Mouse (Mus musculus): ENCODE results near the gene Zfp622.
"Not testable (repeated sequence)": the region's sequence is repeated elsewhere in the genome, so short reads cannot be mapped to it uniquely, and the experiment has no call there.

Gene Zfp622

DNA sequence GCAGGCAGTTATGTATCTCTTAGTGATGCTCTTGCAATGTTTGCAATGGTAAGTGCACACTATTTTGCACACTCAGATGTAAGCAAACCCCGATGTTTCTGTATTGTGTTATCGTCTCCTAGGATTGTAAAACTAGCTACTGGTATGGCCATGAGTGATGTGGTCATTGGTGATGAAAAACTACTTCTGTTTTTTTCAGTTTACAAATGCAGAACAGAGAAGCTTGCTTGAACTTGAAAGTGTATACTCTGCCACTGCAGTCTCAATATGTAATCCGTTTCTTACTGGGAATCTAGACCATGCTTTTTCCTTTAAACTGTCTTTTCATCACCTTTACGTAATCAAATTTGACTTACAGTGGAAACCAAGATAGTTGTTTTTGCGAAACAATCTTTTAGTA, 11.4 kb upstream of the Zfp622 start:
- DNase-seq = no peak

DNA sequence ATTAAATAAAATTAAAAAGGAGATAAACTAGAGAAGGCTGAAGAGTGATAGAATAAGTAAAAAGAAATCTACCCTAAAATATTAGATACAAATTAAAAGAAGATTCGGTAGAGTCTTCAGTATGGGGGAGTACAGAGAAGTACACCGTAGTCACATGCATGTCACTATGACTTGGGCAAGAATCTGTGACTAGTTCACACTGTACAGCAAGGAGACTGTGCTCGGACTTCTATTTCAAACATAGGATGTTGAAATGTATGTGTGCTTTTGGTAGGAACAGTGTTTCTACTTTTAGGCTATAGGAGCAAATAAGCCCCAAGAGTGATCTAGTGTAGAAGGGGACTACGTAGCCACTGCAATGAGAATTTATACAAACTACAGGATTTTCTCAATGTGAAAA, 9.8 kb upstream of the Zfp622 start:
- no peak for DNase-seq

DNA sequence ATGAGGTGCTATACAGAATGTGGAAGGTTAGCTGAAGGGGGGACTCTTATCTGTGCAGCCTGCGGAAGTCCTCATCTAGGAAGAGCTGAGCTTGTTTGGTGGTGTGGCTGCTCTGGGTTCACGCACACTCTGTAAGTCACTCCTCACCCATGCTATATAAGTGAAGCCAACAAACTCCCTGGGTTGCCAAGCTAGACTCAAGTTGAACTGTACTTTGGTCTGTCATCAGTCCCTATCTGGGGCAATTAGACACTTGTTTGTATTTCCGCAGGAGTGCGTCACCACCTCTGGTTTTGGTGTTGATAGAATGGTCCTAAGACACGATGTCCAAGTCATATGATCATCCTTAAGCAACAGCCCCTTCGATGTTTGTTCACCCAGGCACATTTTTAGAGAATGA, 8.4 kb upstream of the Zfp622 start:
- DNase-seq = no peak

DNA sequence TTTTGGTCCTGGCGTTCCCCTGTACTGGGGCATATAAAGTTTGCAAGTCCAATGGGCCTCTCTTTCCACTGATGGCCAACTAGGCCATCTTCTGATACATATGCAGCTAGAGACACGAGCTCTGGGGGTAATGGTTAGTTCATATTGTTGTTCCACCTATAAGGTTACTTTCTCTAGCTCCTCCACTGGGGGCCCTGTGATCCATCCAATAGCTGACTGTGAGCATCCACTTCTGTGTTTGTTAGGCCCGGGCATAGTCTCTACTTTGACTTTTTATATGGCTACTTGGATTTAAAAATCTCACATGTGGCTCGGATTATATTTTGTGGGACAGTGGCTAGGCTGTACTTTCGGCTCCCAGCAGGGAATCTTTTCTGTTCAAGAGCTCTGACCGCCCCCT, 552 bp upstream of the Zfp622 start:
- not testable (repeated sequence) for DNase-seq

DNA sequence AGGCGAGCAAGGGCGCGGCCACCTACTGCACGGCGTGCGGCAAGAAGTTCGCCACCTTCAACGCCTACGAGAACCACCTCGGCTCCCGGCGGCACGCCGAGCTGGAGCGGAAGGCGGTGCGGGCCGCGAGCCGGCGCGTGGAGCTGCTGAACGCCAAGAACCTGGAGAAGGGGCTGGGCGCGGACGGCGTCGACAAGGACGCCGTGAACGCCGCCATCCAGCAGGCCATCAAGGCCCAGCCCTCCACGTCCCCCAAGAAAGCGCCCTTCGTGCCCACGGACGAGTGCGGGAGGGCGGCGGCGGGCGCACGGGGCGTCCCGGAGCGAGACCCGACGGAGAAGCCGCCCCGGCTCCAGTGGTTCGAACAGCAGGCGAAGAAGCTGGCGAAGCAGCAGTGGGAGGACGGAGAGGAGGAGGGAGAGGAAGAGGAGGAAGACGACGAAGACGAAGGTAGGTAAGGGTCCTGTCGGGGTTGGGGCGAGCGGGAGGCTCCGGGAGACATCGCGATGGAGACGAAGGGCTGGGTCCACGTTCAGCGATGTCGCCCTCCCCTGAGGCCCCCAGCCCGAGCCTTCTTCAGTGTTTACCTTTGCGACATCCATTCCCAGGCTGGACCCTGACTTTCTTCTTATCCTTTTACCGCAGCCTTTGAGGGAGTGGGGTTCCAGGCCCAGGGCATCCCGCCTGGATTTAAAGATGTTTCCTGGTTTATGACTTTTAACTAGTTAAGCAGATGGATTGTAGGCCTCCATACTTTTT, 747 bp downstream of the Zfp622 start:
- peak in 1 of 2 experiments; percentile 21 for DNase-seq

DNA sequence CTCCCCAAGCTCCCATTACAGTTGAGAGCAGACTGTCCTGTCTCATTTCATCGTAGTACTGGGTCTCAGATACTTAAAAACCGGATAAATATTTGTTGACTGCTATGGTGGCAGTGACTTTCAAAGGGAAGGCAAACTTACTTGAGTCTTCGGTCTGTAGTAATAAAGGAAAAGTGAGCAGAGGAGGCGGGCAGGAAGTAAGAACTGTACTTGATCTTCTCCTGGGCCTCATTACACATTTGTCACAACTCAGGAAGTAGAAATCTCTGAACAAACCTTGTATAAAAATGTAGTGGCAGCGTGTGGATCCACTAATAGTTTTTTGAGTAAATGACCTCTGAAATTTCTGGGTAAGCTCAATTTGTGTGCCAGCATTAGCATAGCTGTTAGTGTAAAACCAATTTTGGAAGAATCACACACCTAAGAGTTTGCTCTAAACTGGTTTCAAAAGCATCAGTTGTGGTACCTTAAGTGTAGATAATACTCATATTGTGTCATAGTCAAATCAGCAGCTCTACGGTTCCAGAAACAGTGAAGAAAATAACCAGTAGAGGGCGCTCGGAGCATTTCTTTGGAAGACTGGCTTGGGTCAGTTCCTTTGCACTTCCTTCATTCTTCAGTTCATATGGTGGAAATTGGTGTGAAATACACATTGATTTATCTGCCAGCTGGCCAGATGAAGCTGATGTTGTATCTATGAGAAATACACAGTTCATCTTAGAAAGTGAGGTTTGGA, 9.0 kb downstream of the Zfp622 start:
- DNase-seq = peak; percentile 22 to 62

DNA sequence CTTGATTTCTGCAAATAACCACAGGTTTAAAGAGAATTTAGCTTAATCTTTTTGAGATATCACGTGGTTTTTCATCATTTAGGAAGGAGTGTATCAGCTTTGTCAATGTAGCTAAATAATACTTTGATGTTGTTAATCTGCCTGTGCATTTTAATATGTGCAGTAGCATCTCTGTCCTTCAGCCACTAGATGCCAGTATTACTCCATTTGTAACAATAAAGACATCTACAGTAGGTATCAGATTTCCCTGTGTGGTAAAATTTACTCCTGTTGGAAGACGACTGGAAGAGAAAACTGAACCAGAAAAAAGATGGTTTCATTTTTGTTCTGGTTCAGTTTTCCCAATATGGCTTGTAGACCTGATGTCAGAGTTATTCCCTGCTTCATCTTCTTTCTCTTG, 11.4 kb downstream of the Zfp622 start:
- no peak for DNase-seq

DNA sequence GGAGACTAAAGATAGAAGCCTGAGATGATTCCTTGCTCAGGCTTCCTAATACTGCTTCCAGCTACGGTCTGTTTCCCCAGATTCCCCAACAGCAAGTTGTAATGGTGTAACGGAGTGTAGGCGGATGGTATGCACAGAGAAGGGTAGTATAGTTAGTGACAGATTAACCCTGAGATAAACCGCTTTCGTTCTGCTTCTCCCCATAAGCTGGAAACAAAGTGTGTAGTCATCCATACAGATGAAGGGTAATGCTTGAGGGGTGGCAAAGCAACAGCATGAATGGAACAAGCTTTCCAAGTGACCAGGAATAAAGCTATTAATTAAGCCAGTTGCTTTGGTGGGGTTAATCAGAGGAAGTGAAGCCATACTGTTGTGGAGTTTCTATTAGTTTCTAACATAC, 15.4 kb downstream of the Zfp622 start:
- DNase-seq = not testable (repeated sequence)

DNA sequence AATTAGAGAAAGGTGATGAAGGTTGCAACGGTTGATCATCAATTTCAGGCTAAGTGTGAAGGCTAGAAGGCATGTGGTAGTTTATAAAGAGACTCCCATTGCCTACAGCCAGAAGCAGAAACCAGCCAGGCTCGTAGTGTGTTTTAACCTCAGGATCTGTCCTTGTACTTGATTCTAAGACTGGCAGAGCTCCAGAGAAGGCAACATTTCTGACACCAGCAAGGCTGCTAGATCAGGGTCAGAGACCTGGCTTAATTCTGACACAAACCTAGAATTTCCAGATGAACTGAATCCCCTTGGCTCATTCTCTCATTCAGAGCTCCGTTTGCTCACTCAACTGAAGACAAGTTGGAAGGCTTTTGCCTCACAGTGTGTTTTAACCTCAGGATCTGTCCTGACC, 24.5 kb downstream of the Zfp622 start:
- DNase-seq = no peak

DNA sequence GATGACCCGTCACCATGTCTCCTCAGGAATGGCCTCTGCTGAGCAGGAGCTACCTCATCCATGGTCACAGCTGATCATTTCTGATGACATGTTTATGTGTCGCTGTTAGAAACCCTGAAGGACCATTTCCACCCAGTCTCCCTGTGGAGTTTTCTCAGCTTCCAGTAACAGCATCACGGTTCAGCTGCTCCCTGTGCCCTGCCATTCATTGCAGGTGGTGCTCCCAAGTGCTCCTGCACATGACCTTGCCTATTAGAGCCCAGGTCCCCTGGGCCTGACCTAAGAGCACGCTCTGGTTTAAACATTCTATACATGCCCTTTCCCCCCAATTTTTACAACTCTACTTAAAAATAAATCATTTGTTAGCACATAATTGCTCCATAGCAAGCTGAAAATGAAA, 28.7 kb downstream of the Zfp622 start:
- DNase-seq = no peak

DNA sequence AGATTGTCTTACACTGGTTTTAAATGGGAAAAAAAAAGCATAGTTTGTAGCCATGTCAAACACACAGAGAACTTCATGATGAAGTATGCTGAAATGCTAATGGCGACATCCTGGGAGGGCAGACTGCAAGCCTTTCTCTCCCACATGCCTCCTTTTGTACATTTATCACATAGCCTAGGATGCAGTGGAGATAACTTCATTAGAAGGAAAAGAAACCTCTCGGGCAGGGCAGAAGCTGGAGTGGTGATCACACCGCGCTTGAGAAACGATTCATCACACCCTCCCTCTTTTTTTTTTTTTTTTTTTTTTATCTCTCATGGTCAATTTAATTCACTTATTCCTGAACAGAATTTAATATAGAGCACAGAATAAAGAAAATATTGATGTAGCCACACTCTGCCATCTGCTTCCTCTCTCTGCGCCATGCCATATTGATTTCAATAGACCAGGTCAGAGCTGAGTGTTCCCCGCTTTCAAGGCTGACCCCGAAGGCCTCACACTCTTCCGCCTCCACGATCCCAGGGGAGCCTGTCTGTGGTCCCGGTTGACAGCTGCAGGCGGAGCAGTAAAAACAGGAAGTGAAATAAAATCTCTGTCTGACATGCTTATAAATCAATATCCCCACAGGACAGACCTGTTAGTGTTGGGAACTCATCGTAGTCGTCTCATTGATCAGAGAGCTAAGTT, 32.0 kb downstream of the Zfp622 start:
- no peak for DNase-seq

DNA sequence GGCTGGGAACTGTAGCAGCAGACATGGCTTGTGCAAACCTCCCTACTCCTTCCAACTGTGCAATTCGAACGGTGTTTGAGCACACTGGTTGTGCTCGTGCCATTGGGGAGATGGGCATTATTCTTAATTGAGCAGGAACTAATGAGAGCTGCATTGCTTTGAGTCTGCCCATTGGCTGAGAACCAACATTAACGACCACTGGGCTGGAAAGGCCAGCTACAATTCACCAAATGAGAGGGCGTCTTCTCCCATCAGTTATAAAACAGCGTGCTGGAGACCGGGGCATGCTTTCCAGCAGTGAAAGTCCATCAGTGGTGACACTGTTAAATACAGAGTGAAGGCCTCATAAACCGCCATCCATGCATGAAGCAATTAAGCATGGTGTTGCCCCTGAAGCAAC, 37.6 kb downstream of the Zfp622 start:
- no peak for DNase-seq

DNA sequence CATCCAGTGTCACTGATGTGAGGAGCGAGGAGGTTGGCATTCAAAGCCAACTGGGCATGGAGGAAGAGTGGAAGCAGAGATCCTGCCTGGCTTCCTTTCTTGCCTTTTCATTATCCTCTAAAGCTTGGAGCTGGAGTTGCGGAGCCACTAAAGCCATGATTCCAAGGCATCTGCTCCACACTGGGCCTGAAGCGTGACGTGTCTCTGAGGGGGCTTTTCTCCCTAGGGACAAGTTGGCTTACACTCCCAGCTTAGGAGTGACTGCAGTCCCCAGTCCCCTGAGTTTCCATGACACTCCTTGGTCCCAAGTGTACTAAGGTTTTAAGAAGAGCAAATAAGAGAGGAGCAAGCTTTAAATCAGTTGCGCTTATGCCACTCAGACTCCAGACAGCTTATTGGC, 38.5 kb downstream of the Zfp622 start:
- DNase-seq = no peak

DNA sequence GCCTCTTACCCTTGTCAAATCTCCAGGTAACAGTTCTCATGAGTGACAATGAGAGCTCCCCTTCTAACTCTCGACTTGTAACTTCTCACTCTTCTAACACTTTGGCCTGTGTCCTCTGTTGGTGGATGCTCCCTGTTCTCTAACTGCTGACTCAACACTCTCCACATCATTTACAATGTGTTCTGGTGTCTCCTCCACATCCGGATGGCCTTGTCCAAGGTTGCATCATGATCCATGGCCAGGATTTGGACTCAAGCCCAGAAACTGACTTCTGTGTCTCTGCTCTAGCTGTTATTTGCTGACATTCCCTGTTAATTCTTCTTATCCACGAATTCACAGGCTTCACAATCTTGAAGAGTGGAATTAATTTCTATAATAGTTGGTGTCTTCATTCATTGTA, 47.5 kb downstream of the Zfp622 start:
- no peak for DNase-seq

DNA sequence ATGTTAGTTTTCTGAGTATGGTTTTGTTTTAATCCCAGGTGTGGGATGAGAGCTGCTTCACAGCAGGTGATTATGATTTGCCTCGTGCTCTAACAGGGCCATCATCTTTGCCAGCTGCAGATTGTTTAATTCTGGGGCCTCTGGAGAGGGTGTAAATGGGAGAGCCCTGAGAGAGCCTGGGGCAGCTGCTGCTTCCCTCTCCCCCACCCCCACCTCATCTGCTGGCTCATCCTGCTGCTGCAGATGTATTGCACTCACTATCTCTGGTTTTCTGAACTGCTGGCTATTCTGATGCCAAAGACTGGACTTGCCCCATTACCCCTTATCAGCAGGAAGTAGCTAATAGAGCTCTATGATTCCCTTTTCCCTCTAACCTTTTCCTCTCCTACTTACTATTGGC, 56.4 kb downstream of the Zfp622 start:
- DNase-seq = no peak

DNA sequence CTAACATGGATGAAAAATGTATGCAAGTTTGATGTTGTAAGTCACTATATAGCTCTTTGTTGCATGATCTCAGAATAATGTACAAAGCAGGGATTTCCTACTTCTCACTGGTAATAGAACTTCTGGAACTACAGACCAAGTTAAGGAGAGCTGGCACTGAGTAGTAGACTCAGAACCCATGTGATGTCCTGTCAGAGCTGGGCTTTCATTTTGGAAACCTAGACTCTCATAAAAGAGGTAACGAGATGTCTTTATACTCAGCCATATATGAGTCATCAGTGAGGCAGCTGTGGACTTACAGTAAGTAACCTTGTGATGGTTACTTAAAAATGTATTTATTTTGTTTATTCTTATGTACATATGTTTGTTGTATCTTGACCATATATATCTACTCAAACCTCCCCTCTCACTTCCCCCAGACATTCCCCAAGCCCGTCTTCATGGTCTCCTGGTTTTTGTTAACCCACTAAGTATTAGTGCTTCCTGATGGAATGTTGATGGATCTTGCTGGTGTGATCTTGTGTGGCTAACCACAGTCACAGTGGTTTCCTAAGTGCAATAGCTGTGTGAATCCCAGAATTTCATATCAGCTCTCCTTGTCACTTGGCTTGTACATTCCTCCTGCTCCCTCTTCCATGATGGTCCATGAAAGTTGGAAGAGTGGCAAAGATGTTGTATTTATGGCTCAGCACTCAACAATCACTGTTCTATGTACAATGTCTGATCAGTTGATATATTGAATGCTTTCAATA, 57.2 kb downstream of the Zfp622 start:
- DNase-seq = no peak
